Mouse (Mus musculus): ENCODE measurements around the gene Sptbn4. TPM values are rescaled to one million over a fixed set of nuclear protein-coding genes. Genes with fewer than 3 reads are reported as not detected.

Sptbn4 gene
- polyA plus RNA-seq, 1 experiment from 2014 or later, result 0.28 TPM

DNA sequence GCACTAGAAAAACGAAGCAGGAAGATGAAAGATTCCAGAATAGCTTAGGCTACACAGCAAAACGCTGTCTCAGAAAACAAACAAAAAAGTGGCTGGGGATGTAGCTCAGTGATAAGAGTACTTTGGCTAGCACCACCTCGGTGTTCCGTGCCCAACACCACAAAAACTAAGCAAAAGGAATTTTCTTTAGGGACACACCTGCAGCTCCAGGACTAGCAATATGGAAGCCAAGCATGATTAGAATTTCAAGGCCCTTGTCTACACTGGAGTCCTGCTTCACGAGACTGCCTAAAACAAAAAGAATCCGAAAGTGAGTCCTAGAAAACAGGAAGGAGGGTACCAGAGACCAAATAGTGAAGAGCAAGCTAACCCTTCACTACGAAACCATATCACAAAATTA, 25.1 kb upstream of the Sptbn4 start:
- Histone ChIP-seq H3K4me1 (replicated peaks; ENCODE audit: insufficient read depth, low read length) (peaks cover under 1% of the 10 kb centered on the region; the same call in 1 of the 2 replicates), H3K4me2 (ENCODE audit: low read length) (peak overlapping the region; percentile 63), H3K27me3 (ENCODE audit: insufficient read depth, low read length) (no peaks in the 10 kb centered on the region), H3K9ac (ENCODE audit: low read depth, low read length) (peak overlapping the region; percentile 36; the same call in 1 of the 2 replicates), H3K36me3 (ENCODE audit: insufficient read depth, low read length) (peaks cover 5% of the 10 kb centered on the region; the same call in 1 of the 2 replicates), H3K9me3 (replicated peaks; ENCODE audit: low read length) (no peaks in the 10 kb centered on the region), H3K4me3 (replicated peaks; ENCODE audit: low read depth, low read length) (peak overlapping the region; percentile 73), H3K27ac (peak overlapping the region; percentile 72)
- ATAC-seq (replicated peaks; ENCODE audit: low FRiP score, low read depth) (no peak), DNase-seq (ENCODE audit: low spot score) (peak; percentile 18)
- WGBS, result 31% methylated on average over 7 of the region's 7 CpGs
- no peak for TF ChIP-seq CTCF (IDR thresholded peaks at IDR 0.05; ENCODE audit: low read depth)

DNA sequence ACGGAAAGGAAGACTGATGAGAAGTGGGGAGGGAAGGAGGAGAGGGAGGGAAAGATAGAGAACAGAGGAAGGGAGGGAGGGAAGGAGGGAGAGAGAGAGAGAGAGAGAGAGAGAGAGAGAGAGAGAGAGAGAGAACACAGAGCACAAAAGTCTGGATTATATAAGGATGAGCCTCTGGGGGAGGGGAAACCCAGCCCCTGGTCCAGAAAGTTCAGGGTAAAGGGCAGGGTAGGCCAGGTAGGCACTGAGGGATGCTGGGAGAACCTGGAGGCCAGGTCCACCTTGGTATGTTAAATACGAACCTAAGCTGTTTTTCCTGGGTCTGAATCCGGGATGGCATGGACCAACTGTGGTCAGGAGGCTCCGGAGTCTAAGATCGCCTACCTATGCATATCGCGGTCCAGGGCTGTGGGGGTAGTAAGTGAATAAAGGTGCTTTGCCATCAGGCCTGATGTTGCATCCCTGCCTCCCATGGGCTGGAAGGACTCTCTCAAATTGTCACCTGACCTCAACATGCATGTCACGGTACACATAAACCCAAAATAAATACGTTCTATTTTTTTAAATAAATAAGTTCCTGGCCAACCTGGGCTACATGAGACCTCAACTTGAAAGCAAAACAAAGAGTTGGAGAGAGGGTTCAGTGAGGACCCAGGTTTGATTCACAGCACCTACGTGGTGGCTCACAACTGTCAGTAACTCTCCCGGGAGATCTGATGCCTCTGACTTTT, 24.1 kb upstream of the Sptbn4 start:
- no peak overlapping the region for H3K27ac ChIP-seq
- H3K4me2 ChIP-seq (ENCODE audit: low read length), result no peak overlapping the region
- whole genome bisulfite sequencing, result 91% methylated on average over 11 of the region's 11 CpGs
- no peak overlapping the region for H3K9ac ChIP-seq (ENCODE audit: low read depth, low read length)
- ATAC-seq (replicated peaks; ENCODE audit: low FRiP score, low read depth) (no peak), DNase-seq (ENCODE audit: low spot score) (no peak)
- no peaks in the 10 kb centered on the region for H3K27me3 ChIP-seq (ENCODE audit: insufficient read depth, low read length)
- no peak for TF ChIP-seq CTCF (IDR thresholded peaks at IDR 0.05; ENCODE audit: low read depth)
- H3K36me3 ChIP-seq (ENCODE audit: insufficient read depth, low read length), result peaks cover 5% of the 10 kb centered on the region; the same call in 1 of the 2 replicates
- no peaks in the 10 kb centered on the region; the same call in 1 of the 2 replicates for H3K4me1 ChIP-seq (replicated peaks; ENCODE audit: insufficient read depth, low read length)
- H3K4me3 ChIP-seq (replicated peaks; ENCODE audit: low read depth, low read length), result no peak overlapping the region
- no peaks in the 10 kb centered on the region for H3K9me3 ChIP-seq (replicated peaks; ENCODE audit: low read length)

DNA sequence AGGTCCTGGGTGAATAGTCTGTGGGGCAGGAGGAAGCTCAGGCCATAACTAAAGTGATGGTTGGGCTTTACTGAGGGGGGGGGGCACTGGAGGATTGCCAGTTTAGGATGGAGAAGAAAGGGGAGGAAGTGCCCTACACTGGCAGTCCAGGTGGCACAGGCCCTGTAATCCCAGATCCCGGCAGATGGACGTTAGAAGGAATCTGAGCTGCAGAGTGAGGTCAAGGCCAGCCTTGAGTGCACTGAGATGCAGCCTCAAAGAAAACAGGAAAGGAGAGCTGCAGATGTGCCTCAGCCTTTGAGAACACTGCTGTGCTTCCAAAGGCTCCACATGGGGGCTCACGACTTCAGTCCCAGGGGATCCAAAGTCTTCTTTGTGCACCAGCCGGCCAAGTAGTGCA, 20.2 kb upstream of the Sptbn4 start:
- Histone ChIP-seq H3K9ac (ENCODE audit: low read depth, low read length) (no peak overlapping the region), H3K4me3 (replicated peaks; ENCODE audit: low read depth, low read length) (no peak overlapping the region), H3K27me3 (ENCODE audit: insufficient read depth, low read length) (no peaks in the 10 kb centered on the region), H3K4me2 (ENCODE audit: low read length) (no peak overlapping the region), H3K9me3 (replicated peaks; ENCODE audit: low read length) (no peaks in the 10 kb centered on the region), H3K36me3 (ENCODE audit: insufficient read depth, low read length) (no peaks in the 10 kb centered on the region), H3K4me1 (replicated peaks; ENCODE audit: insufficient read depth, low read length) (no peaks in the 10 kb centered on the region), H3K27ac (no peak overlapping the region)
- DNase-seq (ENCODE audit: low spot score) (peak; percentile 85), ATAC-seq (replicated peaks; ENCODE audit: low FRiP score, low read depth) (peak; percentile 80)
- peak; percentile 34; the same call in 1 of the 2 replicates for TF ChIP-seq CTCF (IDR thresholded peaks at IDR 0.05; ENCODE audit: low read depth)
- 22% methylated on average over 4 of the region's 4 CpGs for WGBS

DNA sequence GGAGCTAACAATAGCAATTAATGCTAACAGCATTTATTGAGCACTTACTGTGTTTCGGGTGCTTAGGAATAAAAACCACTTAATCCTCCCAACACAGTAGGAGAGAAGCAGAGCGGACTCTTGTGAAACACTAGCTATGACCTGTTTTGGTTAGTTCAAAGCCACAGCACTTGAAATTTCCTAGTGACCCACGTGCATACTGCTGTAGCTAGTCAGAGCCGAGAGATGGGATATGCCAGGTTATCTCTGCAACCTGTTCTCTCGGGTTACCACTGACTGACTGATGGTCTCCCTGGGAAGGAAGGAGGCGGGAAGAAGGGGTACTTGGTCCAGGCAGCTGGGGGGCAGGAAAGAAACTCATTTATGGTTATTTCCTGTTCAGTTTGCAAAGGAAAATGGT, 13.0 kb upstream of the Sptbn4 start:
- no peak overlapping the region for H3K4me3 ChIP-seq (replicated peaks; ENCODE audit: low read depth, low read length)
- H3K27me3 ChIP-seq (ENCODE audit: insufficient read depth, low read length), result no peaks in the 10 kb centered on the region
- no peak overlapping the region for H3K27ac ChIP-seq
- no peak for TF ChIP-seq CTCF (IDR thresholded peaks at IDR 0.05; ENCODE audit: low read depth)
- WGBS, result 70% methylated on average over 6 of the region's 6 CpGs
- H3K9me3 ChIP-seq (replicated peaks; ENCODE audit: low read length), result no peaks in the 10 kb centered on the region
- H3K9ac ChIP-seq (ENCODE audit: low read depth, low read length), result no peak overlapping the region
- no peaks in the 10 kb centered on the region for H3K4me1 ChIP-seq (replicated peaks; ENCODE audit: insufficient read depth, low read length)
- ATAC-seq (replicated peaks; ENCODE audit: low FRiP score, low read depth), result no peak
- H3K36me3 ChIP-seq (ENCODE audit: insufficient read depth, low read length), result no peaks in the 10 kb centered on the region
- no peak overlapping the region for H3K4me2 ChIP-seq (ENCODE audit: low read length)
- no peak for DNase-seq (ENCODE audit: low spot score)

DNA sequence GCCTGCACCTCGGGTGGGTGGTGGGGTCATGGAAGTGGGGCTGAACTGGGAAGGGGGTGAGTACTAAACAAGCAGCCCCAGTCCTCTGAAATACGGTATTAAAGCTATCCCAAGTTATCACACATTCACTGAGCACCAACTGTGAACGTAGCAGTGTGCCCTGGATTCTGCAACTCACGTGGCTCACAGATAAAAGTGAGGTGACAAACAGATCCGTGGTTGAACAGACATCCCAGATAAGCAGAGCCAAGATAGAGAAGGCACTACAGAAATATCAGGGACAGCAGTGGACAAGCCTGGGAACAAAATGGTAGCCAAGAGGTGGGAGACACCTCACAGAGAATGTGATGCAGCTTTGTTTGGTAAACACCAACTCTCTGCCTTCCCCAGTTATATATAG, 12.2 kb upstream of the Sptbn4 start:
- no peak for TF ChIP-seq CTCF (IDR thresholded peaks at IDR 0.05; ENCODE audit: low read depth)
- ATAC-seq (replicated peaks; ENCODE audit: low FRiP score, low read depth), result no peak

DNA sequence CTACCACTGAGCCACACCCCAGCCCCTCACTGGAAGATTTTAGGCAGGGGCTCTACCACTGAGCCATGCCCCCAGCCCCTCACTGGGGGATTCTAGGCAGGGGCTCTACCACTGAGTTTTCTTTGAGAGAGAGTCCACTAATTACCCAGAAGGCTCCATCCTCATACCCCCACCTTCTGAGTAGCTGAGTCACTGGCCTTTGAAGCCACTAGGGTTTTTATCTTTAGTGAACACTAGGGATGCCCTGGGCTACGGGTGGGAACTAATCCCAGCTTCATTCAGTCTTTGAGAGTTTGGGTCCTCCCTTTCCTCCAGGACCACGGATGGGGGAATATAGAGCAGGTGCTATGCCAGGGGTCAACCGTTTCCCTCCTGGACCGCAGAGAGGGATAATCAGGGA, 11.1 kb upstream of the Sptbn4 start:
- DNase-seq (ENCODE audit: low spot score) (no peak), ATAC-seq (replicated peaks; ENCODE audit: low FRiP score, low read depth) (no peak)
- no peaks in the 10 kb centered on the region for H3K27me3 ChIP-seq (ENCODE audit: insufficient read depth, low read length)
- H3K9ac ChIP-seq (ENCODE audit: low read depth, low read length), result no peak overlapping the region
- H3K4me2 ChIP-seq (ENCODE audit: low read length), result no peak overlapping the region
- WGBS, result 90% methylated on average over 4 of the region's 4 CpGs
- no peak for TF ChIP-seq CTCF (IDR thresholded peaks at IDR 0.05; ENCODE audit: low read depth)
- no peaks in the 10 kb centered on the region for H3K4me1 ChIP-seq (replicated peaks; ENCODE audit: insufficient read depth, low read length)
- no peaks in the 10 kb centered on the region for H3K36me3 ChIP-seq (ENCODE audit: insufficient read depth, low read length)
- H3K27ac ChIP-seq, result no peak overlapping the region
- H3K4me3 ChIP-seq (replicated peaks; ENCODE audit: low read depth, low read length), result no peak overlapping the region
- H3K9me3 ChIP-seq (replicated peaks; ENCODE audit: low read length), result no peaks in the 10 kb centered on the region

More for the DNA sequence above, 12.2 kb upstream of the Sptbn4 start:
- Histone ChIP-seq H3K4me2 (ENCODE audit: low read length) (no peak overlapping the region), H3K27ac (no peak overlapping the region), H3K4me3 (replicated peaks; ENCODE audit: low read depth, low read length) (no peak overlapping the region), H3K9ac (ENCODE audit: low read depth, low read length) (no peak overlapping the region), H3K27me3 (ENCODE audit: insufficient read depth, low read length) (no peaks in the 10 kb centered on the region), H3K36me3 (ENCODE audit: insufficient read depth, low read length) (no peaks in the 10 kb centered on the region), H3K9me3 (replicated peaks; ENCODE audit: low read length) (no peaks in the 10 kb centered on the region), H3K4me1 (replicated peaks; ENCODE audit: insufficient read depth, low read length) (no peaks in the 10 kb centered on the region)
- DNase-seq (ENCODE audit: low spot score), result no peak
- 92% methylated on average over 5 of the region's 5 CpGs for WGBS

All from kidney, postnatal 0 days (tissue).